21 mouse cellular contexts compared by ENCODE assay signal in genomic region chr7:117911062-117911461, GRCm38 (mm10).
"Had no signal": no experiment of that assay in that cellular context is flagged by ENCODE, and none has a peak within 500 bp of the region (broad histone marks: within the 10 kb centered on the region; RNA-seq: fewer than 3 reads in every experiment).

No protein-coding gene starts in this region.

- DNase-seq: cerebellum, adult 2 months; cerebellum, adult 8-10 months; cerebellum, adult 9-10 months; cerebellum, adult 9-11 months; cerebellum, postnatal 10 days; cerebellum, postnatal 14 days; cerebellum, postnatal 25 days; cerebellum, postnatal 36 days; embryo, embryonic 11 days; forebrain, postnatal 0 days; gastrocnemius, adult 2 months; gastrocnemius, postnatal 10 days; gastrocnemius, postnatal 14 days; gastrocnemius, postnatal 25 days; gastrocnemius, postnatal 36 days; heart, adult 18-20 months; heart, adult 2 months had no signal

- ATAC-seq: forebrain, embryonic 13.5 days; forebrain, embryonic 14.5 days; forebrain, embryonic 15.5 days; forebrain, embryonic 16.5 days; forebrain, postnatal 0 days had no signal
